Mouse (Mus musculus) kidney, embryonic 14.5 days (tissue): ENCODE data around the gene Gm21739. TPM values are rescaled to one million over a fixed set of nuclear protein-coding genes. Genes with fewer than 3 reads are reported as not detected.
"Not testable (repeated sequence)": the region's sequence is repeated elsewhere in the genome, so short reads cannot be mapped to it uniquely, and the experiment has no call there.

ENCODE experiments used
- ATAC-seq: fragments of 200-750 bp; cut with Nextera tagmentation; 2 replicates; pipeline ENCODE4 v1.8.0; 2017; ENCODE audit warnings: moderate number of reproducible peaks, mild to moderate bottlenecking, moderate TSS enrichment, moderate library complexity; ENCODE audit not compliant: low FRiP score, low TSS enrichment
- H3K27ac ChIP-seq: fragments of 300-500 bp; sonication (generic); 2 replicates; pipeline ENCODE4 v1.5.1; 2014; ENCODE audit warnings: low read depth, mild to moderate bottlenecking, low read length, moderate library complexity, mixed read lengths
- H3K27me3 ChIP-seq: fragments of 300-500 bp; sonication (generic); 2 replicates; pipeline ENCODE4 v1.6.1; 2014; ENCODE audit warnings: mild to moderate bottlenecking, low read length; ENCODE audit not compliant: control insufficient read depth, insufficient read depth
- H3K36me3 ChIP-seq: fragments of 300-500 bp; sonication (generic); 2 replicates; pipeline ENCODE4 v1.6.1; 2014; ENCODE audit warnings: low read length, mixed read lengths; ENCODE audit not compliant: control insufficient read depth, insufficient read depth
- H3K4me1 ChIP-seq: fragments of 300-500 bp; sonication (generic); 2 replicates; pipeline ENCODE4 v1.6.1; 2014; ENCODE audit warnings: low read length, mixed read lengths; ENCODE audit not compliant: control insufficient read depth, insufficient read depth
- H3K4me2 ChIP-seq: fragments of 300-500 bp; sonication (generic); replicated peaks from 2 replicates; pipeline ENCODE4 v1.6.1; 2014; ENCODE audit warnings: low read depth, mild to moderate bottlenecking, low read length
- H3K4me3 ChIP-seq: fragments of 300-500 bp; sonication (generic); 2 replicates; pipeline ENCODE4 v1.5.1; 2014; ENCODE audit warnings: mild to moderate bottlenecking, low read length
- H3K9ac ChIP-seq: fragments of 300-500 bp; sonication (generic); 2 replicates; pipeline ENCODE4 v1.6.1; 2014; ENCODE audit warnings: low read depth, mild to moderate bottlenecking, low read length, moderate library complexity
- H3K9me3 ChIP-seq: fragments of 300-500 bp; sonication (generic); 2 replicates; pipeline ENCODE4 v1.6.1; 2016; ENCODE audit warnings: low read length; ENCODE audit not compliant: control insufficient read depth
- WGBS: fragments of 180-500 bp; shearing (Covaris S2); extraction: QIAGEN DNeasy Blood & Tissue Kit; methylation state at CpG from one replicate; pipeline ENCODE4 v1.1.7; 2014; 5-methylcytosine and 5-hydroxymethylcytosine counted together
- polyA plus RNA-seq: library from polyadenylated mRNA; unstranded; fragments of >200 nt; fragmentation: Nextera tagmentation; extraction: Ambion mirVana; gene quantifications from 2 replicates; pipeline ENCODE4 v1.2.1, GENCODE M21; 2014

Gm21739 gene
- polyA plus RNA-seq = not detected in 2 replicates

- H3K4me2 ChIP-seq, H3K9me3 ChIP-seq, H3K36me3 ChIP-seq, H3K4me3 ChIP-seq, H3K27ac ChIP-seq, H3K9ac ChIP-seq, H3K4me1 ChIP-seq, H3K27me3 ChIP-seq, ATAC-seq: not testable (repeated sequence)
- WGBS = no CpG with 5 or more reads among the region's 6 CpGs
Observed at GRCm38 (mm10) chrY:44264344-44264743, at the start of gene Gm21739. Gene Gm21739, minus strand, starts transcription at chrY:44264444.
